Mouse (Mus musculus) adrenal gland (tissue): ENCODE measurements at regions not wholly inside any gene's neighbourhood (a gene's known extent, or its start where the extent isn't known, plus 50 kb on each side); places are given as distances from the start of the nearest gene placed in this dataset.

Experiments used
- intact Hi-C: fragments of 180-260 bp; cut with DNase I; formaldehyde crosslinking; loops from one replicate; pipeline ENCODE4 v1.15.1; 2025

GRCm38 (mm10) chr7:36095258-36096130 lies 292.7 kb upstream of the Zfp507 start:
- intact Hi-C loops, result no loop called here

- intact Hi-C loops, result no loop called here
Measured at GRCm38 (mm10) chr7:36091132-36091531, 288.3 kb upstream of the Zfp507 start.

GRCm38 (mm10) chr7:36090291-36091123 lies 287.7 kb upstream of the Zfp507 start:
- intact Hi-C loops, result no loop called here

- intact Hi-C loops, result no loop called here
Measured at GRCm38 (mm10) chr7:36087598-36087997, 284.8 kb upstream of the Zfp507 start.

- intact Hi-C loops, result no loop called here
Measured at GRCm38 (mm10) chr7:36078666-36079065, 275.9 kb upstream of the Zfp507 start.

GRCm38 (mm10) chr7:36078089-36078654 lies 275.4 kb upstream of the Zfp507 start:
- intact Hi-C loops, result no loop called here

GRCm38 (mm10) chr7:36077271-36077670 lies 274.5 kb upstream of the Zfp507 start:
- intact Hi-C loops, result no loop called here

GRCm38 (mm10) chr7:36076021-36076441 lies 273.2 kb upstream of the Zfp507 start:
- intact Hi-C loops, result no loop called here

GRCm38 (mm10) chr7:36071774-36072173 lies 269.0 kb upstream of the Zfp507 start:
- intact Hi-C loops, result loop anchor here (5.0 kb wide), 1 partner anchor 1276 kb away; no protein-coding TSS in a partner anchor

GRCm38 (mm10) chr7:36066725-36067124 lies 263.9 kb upstream of the Zfp507 start:
- intact Hi-C loops, result no loop called here

GRCm38 (mm10) chr7:36061679-36062078 lies 258.9 kb upstream of the Zfp507 start:
- intact Hi-C loops, result no loop called here

GRCm38 (mm10) chr7:36060426-36060825 lies 257.6 kb upstream of the Zfp507 start:
- intact Hi-C loops, result no loop called here

- intact Hi-C loops, result no loop called here
Measured at GRCm38 (mm10) chr7:36046053-36046452, 243.2 kb upstream of the Zfp507 start.

GRCm38 (mm10) chr7:36031881-36032280 lies 229.1 kb upstream of the Zfp507 start:
- intact Hi-C loops, result no loop called here

- intact Hi-C loops, result no loop called here
Measured at GRCm38 (mm10) chr7:36023015-36023414, 220.2 kb upstream of the Zfp507 start.

- intact Hi-C loops, result no loop called here
Measured at GRCm38 (mm10) chr7:36022489-36022888, 219.7 kb upstream of the Zfp507 start.

- intact Hi-C loops, result no loop called here
Measured at GRCm38 (mm10) chr7:36016926-36017753, 214.3 kb upstream of the Zfp507 start.

- intact Hi-C loops, result no loop called here
Measured at GRCm38 (mm10) chr7:35996609-35997008, 193.8 kb upstream of the Zfp507 start.

GRCm38 (mm10) chr7:35992511-35992910 lies 189.7 kb upstream of the Zfp507 start:
- intact Hi-C loops, result no loop called here

GRCm38 (mm10) chr7:35991141-35991540 lies 188.3 kb upstream of the Zfp507 start:
- intact Hi-C loops, result no loop called here

GRCm38 (mm10) chr7:35989456-35989855 lies 186.7 kb upstream of the Zfp507 start:
- intact Hi-C loops, result no loop called here
